Mouse (Mus musculus): ENCODE results near the gene Hnrnpab. TPM values are rescaled to one million over a fixed set of nuclear protein-coding genes. Genes with fewer than 3 reads are reported as not detected.
"Not testable (repeated sequence)": the region's sequence is repeated elsewhere in the genome, so short reads cannot be mapped to it uniquely, and the experiment has no call there.

Hnrnpab gene
- polyA plus RNA-seq, 1 experiment from 2014 or later, result 280 TPM

DNA sequence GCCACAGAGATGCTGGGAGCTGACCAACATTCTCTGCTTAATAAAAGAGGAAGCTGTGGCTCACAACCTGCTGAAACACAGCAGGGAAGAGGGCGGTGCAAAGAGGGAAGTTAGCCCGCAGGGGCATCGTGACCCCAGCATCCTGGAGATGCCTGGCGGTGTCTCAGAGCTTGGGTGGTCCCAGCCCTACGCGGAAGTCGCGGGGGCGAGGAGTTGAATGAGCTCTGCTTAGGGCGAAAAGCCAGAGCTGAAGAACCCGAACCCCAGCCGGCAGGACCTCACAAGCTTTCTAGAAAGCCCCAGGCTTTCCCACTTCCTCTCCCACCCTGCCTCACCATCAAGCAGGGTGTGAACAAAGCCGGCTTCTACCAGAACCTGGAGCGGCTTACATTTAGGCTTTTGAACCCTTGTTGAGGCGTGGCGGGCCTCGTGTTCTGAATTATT lies 31.3 kb upstream of the Hnrnpab start:
- peaks cover 15% of the 10 kb centered on the region for H3K4me1 ChIP-seq (ENCODE audit: control insufficient read depth, insufficient read depth, low read length)
- 9% methylated on average over 17 of the region's 17 CpGs for WGBS
- H3K9ac ChIP-seq (ENCODE audit: low read length), result peak overlapping the region; percentile 55
- H3K27ac ChIP-seq (ENCODE audit: low read length), result peak overlapping the region; percentile 74
- H3K4me2 ChIP-seq (ENCODE audit: low read depth, low read length), result peak overlapping the region; percentile 54
- 0 out of 2 replicates have a peak, but pooled peaks have one; percentile 23 for ATAC-seq (replicated peaks; ENCODE audit: extremely low read depth, insufficient read depth, low FRiP score)
- H3K36me3 ChIP-seq (ENCODE audit: control insufficient read depth, insufficient read depth), result peaks cover 4% of the 10 kb centered on the region; the same call in 1 of the 2 replicates
- H3K4me3 ChIP-seq (ENCODE audit: low read length), result peak overlapping the region; percentile 26
- no peaks in the 10 kb centered on the region for H3K9me3 ChIP-seq (replicated peaks; ENCODE audit: control insufficient read depth, low read length)
- H3K27me3 ChIP-seq (ENCODE audit: control insufficient read depth, insufficient read depth, low read length), result no peaks in the 10 kb centered on the region

DNA sequence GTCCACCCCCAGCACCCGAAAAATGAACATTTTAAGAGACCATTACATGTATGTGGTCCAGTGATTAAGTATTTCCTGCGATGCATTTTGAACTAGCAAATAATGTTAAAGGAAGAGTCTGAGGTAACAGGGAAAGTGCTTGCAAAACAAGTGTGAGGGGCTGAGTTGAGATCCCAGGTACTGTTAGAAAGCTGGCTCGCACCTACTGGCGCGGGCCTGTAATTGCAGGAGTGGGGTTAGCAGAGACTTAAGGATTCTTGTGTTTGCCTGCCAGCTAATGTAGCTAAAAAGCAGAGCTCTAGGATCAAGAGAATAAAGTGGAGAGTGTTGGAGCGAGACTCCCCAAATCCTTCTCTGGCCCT lies 29.7 kb upstream of the Hnrnpab start:
- no peaks in the 10 kb centered on the region for H3K27me3 ChIP-seq (ENCODE audit: control insufficient read depth, insufficient read depth, low read length)
- no peaks in the 10 kb centered on the region for H3K36me3 ChIP-seq (ENCODE audit: control insufficient read depth, insufficient read depth)
- peaks cover 19% of the 10 kb centered on the region for H3K4me1 ChIP-seq (ENCODE audit: control insufficient read depth, insufficient read depth, low read length)
- H3K27ac ChIP-seq (ENCODE audit: low read length), result peak overlapping the region; percentile 83
- peak overlapping the region; percentile 92 for H3K4me2 ChIP-seq (ENCODE audit: low read depth, low read length)
- peak overlapping the region; percentile 75 for H3K9ac ChIP-seq (ENCODE audit: low read length)
- 5% methylated on average over 6 of the region's 6 CpGs for WGBS
- H3K4me3 ChIP-seq (ENCODE audit: low read length), result peak overlapping the region; percentile 60
- ATAC-seq (replicated peaks; ENCODE audit: extremely low read depth, insufficient read depth, low FRiP score), result no peak
- H3K9me3 ChIP-seq (replicated peaks; ENCODE audit: control insufficient read depth, low read length), result no peaks in the 10 kb centered on the region

DNA sequence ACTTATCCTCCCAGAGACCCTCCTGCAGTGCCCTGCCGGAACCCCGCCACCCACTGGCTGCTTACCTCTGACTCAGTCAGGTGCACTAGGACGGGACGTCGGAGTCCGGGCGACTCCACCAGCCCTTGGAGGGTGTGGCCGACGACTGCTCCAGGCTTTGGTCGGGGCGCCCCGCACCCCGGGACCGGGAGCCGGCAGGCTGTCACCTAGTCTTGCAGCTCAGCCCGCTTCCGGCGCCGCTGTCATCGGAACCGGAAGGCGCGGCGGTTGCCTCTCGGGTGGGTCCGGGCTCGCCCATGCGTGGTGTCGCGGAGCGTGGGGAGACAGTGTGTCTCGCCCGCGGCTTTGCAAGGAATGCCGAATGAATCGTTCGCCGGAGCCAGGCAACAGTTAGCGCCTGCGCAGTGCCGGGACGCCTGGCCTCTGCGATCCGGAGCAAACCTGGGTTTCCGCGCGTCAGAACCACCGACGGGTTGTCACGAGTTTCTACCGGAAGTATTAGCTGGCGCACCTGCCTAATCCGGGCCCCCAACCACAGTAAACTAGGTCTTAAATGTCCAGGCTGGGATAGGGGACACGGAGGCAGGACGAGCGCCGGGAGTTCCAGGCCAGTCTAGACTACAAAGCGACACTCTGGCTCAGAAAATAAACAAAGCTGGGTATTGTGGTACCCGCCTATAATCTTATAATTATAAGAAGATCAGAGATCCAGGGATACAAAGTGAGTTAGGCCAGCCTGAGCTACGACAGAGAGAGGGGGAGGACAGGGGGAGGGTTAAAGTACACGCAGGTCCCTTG lies 29.1 kb upstream of the Hnrnpab start, which contains the start of gene Rmnd5b:
Gene Rmnd5b, minus strand, starts transcription at position 372 of the 798 bp plus-strand sequence.
- Histone ChIP-seq H3K27me3 (ENCODE audit: control insufficient read depth, insufficient read depth, low read length) (no peaks in the 10 kb centered on the region), H3K4me1 (ENCODE audit: control insufficient read depth, insufficient read depth, low read length) (peaks cover 17% of the 10 kb centered on the region)

GRCm38 (mm10) chr11:51635127-51635524 lies 28.5 kb upstream of the Hnrnpab start:
- H3K4me2 ChIP-seq (ENCODE audit: low read depth, low read length), result peak overlapping the region; percentile 92
- 7% methylated on average over 6 of the region's 6 CpGs for WGBS
- ATAC-seq (replicated peaks; ENCODE audit: extremely low read depth, insufficient read depth, low FRiP score), result no peak

More for the DNA sequence above, 29.1 kb upstream of the Hnrnpab start, which contains the start of gene Rmnd5b:
- Histone ChIP-seq H3K36me3 (ENCODE audit: control insufficient read depth, insufficient read depth) (no peaks in the 10 kb centered on the region), H3K9me3 (replicated peaks; ENCODE audit: control insufficient read depth, low read length) (no peaks in the 10 kb centered on the region), H3K9ac (ENCODE audit: low read length) (peak within 1 kb of the TSS; percentile 75), H3K4me2 (ENCODE audit: low read depth, low read length) (peak within 1 kb of the TSS; percentile 92), H3K27ac (ENCODE audit: low read length) (peak within 1 kb of the TSS; percentile 83), H3K4me3 (ENCODE audit: low read length) (peak within 1 kb of the TSS; percentile 60)
- ATAC-seq (replicated peaks; ENCODE audit: extremely low read depth, insufficient read depth, low FRiP score), result peak; percentile 77
- WGBS, result under 1% methylated on average over 61 of the region's 61 CpGs

DNA sequence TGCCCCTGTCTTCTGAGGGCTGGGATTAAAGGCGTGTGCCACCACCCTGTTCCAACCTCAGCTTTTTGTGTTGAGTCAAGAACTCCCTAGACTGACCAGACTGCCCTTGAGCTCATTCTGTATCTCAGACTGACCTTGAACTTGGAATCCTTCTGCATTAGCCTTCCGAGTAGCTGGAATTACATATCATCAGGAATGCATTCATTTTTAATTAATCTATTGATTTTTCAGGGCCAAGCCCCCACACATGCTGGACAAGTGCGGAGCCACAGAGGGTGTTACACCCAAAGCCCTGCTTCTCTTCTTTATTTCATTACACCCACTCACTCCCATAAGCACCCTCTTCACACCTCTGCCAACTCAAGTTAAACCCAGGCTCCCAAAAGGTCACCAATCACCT lies 27.1 kb upstream of the Hnrnpab start:
- Histone ChIP-seq H3K4me2 (ENCODE audit: low read depth, low read length) (no peak overlapping the region), H3K36me3 (ENCODE audit: control insufficient read depth, insufficient read depth) (0 out of 2 replicates have a peak, but pooled peaks cover 2% of the 10 kb centered on the region), H3K27ac (ENCODE audit: low read length) (no peak overlapping the region), H3K4me1 (ENCODE audit: control insufficient read depth, insufficient read depth, low read length) (peaks cover 18% of the 10 kb centered on the region), H3K9me3 (replicated peaks; ENCODE audit: control insufficient read depth, low read length) (no peaks in the 10 kb centered on the region), H3K4me3 (ENCODE audit: low read length) (no peak overlapping the region), H3K9ac (ENCODE audit: low read length) (no peak overlapping the region), H3K27me3 (ENCODE audit: control insufficient read depth, insufficient read depth, low read length) (no peaks in the 10 kb centered on the region)
- WGBS, result 79% methylated on average over 3 of the region's 3 CpGs
- no peak for ATAC-seq (replicated peaks; ENCODE audit: extremely low read depth, insufficient read depth, low FRiP score)

More at GRCm38 (mm10) chr11:51635127-51635524, 28.5 kb upstream of the Hnrnpab start:
- Histone ChIP-seq H3K4me3 (ENCODE audit: low read length) (peak overlapping the region; percentile 60), H3K27me3 (ENCODE audit: control insufficient read depth, insufficient read depth, low read length) (no peaks in the 10 kb centered on the region), H3K9ac (ENCODE audit: low read length) (peak overlapping the region; percentile 75), H3K27ac (ENCODE audit: low read length) (peak overlapping the region; percentile 83), H3K4me1 (ENCODE audit: control insufficient read depth, insufficient read depth, low read length) (peaks cover 16% of the 10 kb centered on the region), H3K9me3 (replicated peaks; ENCODE audit: control insufficient read depth, low read length) (no peaks in the 10 kb centered on the region), H3K36me3 (ENCODE audit: control insufficient read depth, insufficient read depth) (no peaks in the 10 kb centered on the region)

DNA sequence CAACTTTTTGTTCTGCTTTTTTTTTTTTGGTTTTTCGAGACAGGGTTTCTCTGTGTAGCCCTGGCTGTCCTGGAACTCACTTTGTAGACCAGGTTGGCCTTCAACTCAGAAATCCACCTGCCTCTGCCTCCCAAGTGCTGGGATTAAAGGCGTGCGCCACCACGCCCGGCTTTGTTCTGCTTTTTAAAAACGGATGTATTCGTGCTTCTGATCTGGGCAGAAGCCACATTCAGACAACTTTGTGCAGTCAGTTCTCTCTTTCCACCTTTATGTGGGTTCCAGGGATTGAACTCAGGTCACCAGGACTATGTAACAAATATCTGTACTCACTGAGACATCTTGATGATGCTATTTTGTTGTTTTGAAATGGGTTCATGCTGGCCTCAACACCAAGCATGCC lies 26.6 kb upstream of the Hnrnpab start:
- H3K27ac ChIP-seq (ENCODE audit: low read length); H3K9ac ChIP-seq (ENCODE audit: low read length); H3K4me2 ChIP-seq (ENCODE audit: low read depth, low read length); ATAC-seq (replicated peaks; ENCODE audit: extremely low read depth, insufficient read depth, low FRiP score); H3K36me3 ChIP-seq (ENCODE audit: control insufficient read depth, insufficient read depth); H3K4me3 ChIP-seq (ENCODE audit: low read length); H3K9me3 ChIP-seq (replicated peaks; ENCODE audit: control insufficient read depth, low read length); H3K27me3 ChIP-seq (ENCODE audit: control insufficient read depth, insufficient read depth, low read length): not testable (repeated sequence)
- WGBS, result 91% methylated on average over 7 of the region's 7 CpGs
- H3K4me1 ChIP-seq (ENCODE audit: control insufficient read depth, insufficient read depth, low read length), result peaks cover 18% of the 10 kb centered on the region

GRCm38 (mm10) chr11:51632130-51632753 lies 25.6 kb upstream of the Hnrnpab start:
- H3K27ac ChIP-seq (ENCODE audit: low read length), result 0 out of 2 replicates have a peak overlapping the region, but pooled peaks have one; percentile 5

GRCm38 (mm10) chr11:51629651-51630314 lies 23.1 kb upstream of the Hnrnpab start:
- Histone ChIP-seq H3K27ac (ENCODE audit: low read length) (no peak overlapping the region), H3K9ac (ENCODE audit: low read length) (no peak overlapping the region), H3K9me3 (replicated peaks; ENCODE audit: control insufficient read depth, low read length) (no peaks in the 10 kb centered on the region), H3K4me2 (ENCODE audit: low read depth, low read length) (no peak overlapping the region), H3K36me3 (ENCODE audit: control insufficient read depth, insufficient read depth) (peaks cover 22% of the 10 kb centered on the region; the same call in 1 of the 2 replicates), H3K27me3 (ENCODE audit: control insufficient read depth, insufficient read depth, low read length) (no peaks in the 10 kb centered on the region), H3K4me1 (ENCODE audit: control insufficient read depth, insufficient read depth, low read length) (peaks cover 10% of the 10 kb centered on the region), H3K4me3 (ENCODE audit: low read length) (no peak overlapping the region)
- 73% methylated on average over 15 of the region's 15 CpGs for WGBS
- ATAC-seq (replicated peaks; ENCODE audit: extremely low read depth, insufficient read depth, low FRiP score), result no peak

More at GRCm38 (mm10) chr11:51632130-51632753, 25.6 kb upstream of the Hnrnpab start:
- H3K4me2 ChIP-seq (ENCODE audit: low read depth, low read length), result no peak overlapping the region
- no peak overlapping the region for H3K9ac ChIP-seq (ENCODE audit: low read length)
- H3K4me1 ChIP-seq (ENCODE audit: control insufficient read depth, insufficient read depth, low read length), result peaks cover 18% of the 10 kb centered on the region
- H3K4me3 ChIP-seq (ENCODE audit: low read length), result no peak overlapping the region
- H3K27me3 ChIP-seq (ENCODE audit: control insufficient read depth, insufficient read depth, low read length), result no peaks in the 10 kb centered on the region
- WGBS, result 79% methylated on average over 6 of the region's 6 CpGs
- no peaks in the 10 kb centered on the region for H3K9me3 ChIP-seq (replicated peaks; ENCODE audit: control insufficient read depth, low read length)
- H3K36me3 ChIP-seq (ENCODE audit: control insufficient read depth, insufficient read depth), result peaks cover 6% of the 10 kb centered on the region; the same call in 1 of the 2 replicates
- no peak for ATAC-seq (replicated peaks; ENCODE audit: extremely low read depth, insufficient read depth, low FRiP score)
